Mouse (Mus musculus): ENCODE results near the gene Oit3.
"Not testable (repeated sequence)": the region's sequence is repeated elsewhere in the genome, so short reads cannot be mapped to it uniquely, and the experiment has no call there.

Gene Oit3

GRCm38 (mm10) chr10:59429448-59430135, 12.0 kb downstream of the Oit3 start:
- DNase-seq (ENCODE audit: low spot score) = no peak

- no peak for DNase-seq (ENCODE audit: low spot score)
These were observed 15.2 kb downstream of the Oit3 start for GRCm38 (mm10) chr10:59426371-59426770.

- no peak for DNase-seq (ENCODE audit: low spot score)
These were observed 16.2 kb downstream of the Oit3 start for GRCm38 (mm10) chr10:59425369-59425768.

GRCm38 (mm10) chr10:59424453-59424852, 17.1 kb downstream of the Oit3 start:
- no peak for DNase-seq (ENCODE audit: low spot score)

GRCm38 (mm10) chr10:59419516-59419915, 22.1 kb downstream of the Oit3 start:
- DNase-seq (ENCODE audit: low spot score) = no peak

GRCm38 (mm10) chr10:59416623-59417022, 25.0 kb downstream of the Oit3 start:
- no peak for DNase-seq (ENCODE audit: low spot score)

GRCm38 (mm10) chr10:59413711-59414110, 27.9 kb downstream of the Oit3 start:
- DNase-seq (ENCODE audit: low spot score) = no peak

- no peak for DNase-seq (ENCODE audit: low spot score)
These were observed 31.3 kb downstream of the Oit3 start for GRCm38 (mm10) chr10:59410264-59410663.

- no peak for DNase-seq (ENCODE audit: low spot score)
These were observed 33.1 kb downstream of the Oit3 start for GRCm38 (mm10) chr10:59408499-59408898.

GRCm38 (mm10) chr10:59403793-59404149, 37.8 kb downstream of the Oit3 start:
- DNase-seq (ENCODE audit: low spot score) = no peak

GRCm38 (mm10) chr10:59402899-59403792, 38.4 kb downstream of the Oit3 start, which contains the start of gene Pla2g12b:
TSS of gene Pla2g12b (plus strand) at chr10:59403660.
- no peak for DNase-seq (ENCODE audit: low spot score)

GRCm38 (mm10) chr10:59395461-59395860, 46.1 kb downstream of the Oit3 start, which contains the start of gene Gm10273:
TSS of gene Gm10273 (plus strand) at chr10:59395632.
- DNase-seq (ENCODE audit: low spot score) = not testable (repeated sequence)

- DNase-seq (ENCODE audit: low spot score) = no peak
These were observed 49.7 kb downstream of the Oit3 start for GRCm38 (mm10) chr10:59391907-59392306.

GRCm38 (mm10) chr10:59389652-59390051, 51.9 kb downstream of the Oit3 start:
- DNase-seq (ENCODE audit: low spot score) = no peak

- no peak for DNase-seq (ENCODE audit: low spot score)
These were observed 54.6 kb downstream of the Oit3 start for GRCm38 (mm10) chr10:59386951-59387350.

- not testable (repeated sequence) for DNase-seq (ENCODE audit: low spot score)
These were observed 60.0 kb downstream of the Oit3 start for GRCm38 (mm10) chr10:59381563-59381962.

GRCm38 (mm10) chr10:59380411-59380821, 61.2 kb downstream of the Oit3 start:
- DNase-seq (ENCODE audit: low spot score) = no peak

- no peak for DNase-seq (ENCODE audit: low spot score)
These were observed 61.7 kb downstream of the Oit3 start for GRCm38 (mm10) chr10:59379927-59380326.

GRCm38 (mm10) chr10:59378728-59379127, 62.9 kb downstream of the Oit3 start:
- no peak for DNase-seq (ENCODE audit: low spot score)

- DNase-seq (ENCODE audit: low spot score) = no peak
These were observed 63.7 kb downstream of the Oit3 start for GRCm38 (mm10) chr10:59377906-59378305.

All from embryo, embryonic 10 days (tissue).